Mouse (Mus musculus) G1E (cell line): ENCODE data around the gene Mfsd12.

Source experiments
- CTCF ChIP-seq: IDR thresholded peaks from 2 replicates; pipeline ENCODE4 v1.5.1; 2012; ENCODE audit warnings: low read depth, low read length, inconsistent platforms, mixed read lengths
- GATA1 ChIP-seq: IDR thresholded peaks from 2 replicates; pipeline ENCODE4 v1.6.1; 2012; ENCODE audit warnings: borderline replicate concordance, low read length, inconsistent platforms, mixed read lengths
- GATA2 ChIP-seq: IDR thresholded peaks from 2 replicates; pipeline ENCODE4 v1.6.1; 2012; ENCODE audit warnings: low read depth, low read length, inconsistent platforms, borderline replicate concordance
- POLR2AphosphoS5 ChIP-seq: IDR thresholded peaks from 2 replicates; pipeline ENCODE4 v1.6.1; 2012; ENCODE audit warnings: low read depth, low read length, inconsistent platforms; ENCODE audit not compliant: insufficient replicate concordance
- TAL1 ChIP-seq: conservative IDR thresholded peaks from 2 replicates; pipeline ENCODE4 v1.6.1; 2012; ENCODE audit warnings: low read depth, low read length, inconsistent platforms, mixed read lengths

- TF ChIP-seq CTCF (no peak), POLR2AphosphoS5 (no peak), TAL1 (no peak), GATA1 (no peak), GATA2 (no peak)
These were observed 20.7 kb upstream of the Mfsd12 start for GRCm38 (mm10) chr10:81336558-81336957.
